Mouse (Mus musculus): ENCODE data around the gene Macrod2. TPM values are rescaled to one million over a fixed set of nuclear protein-coding genes. Genes with fewer than 3 reads are reported as not detected.

Gene Macrod2
- polyA plus RNA-seq, 1 experiment from 2014 or later, result 31.9 TPM

- Histone ChIP-seq H3K4me3 (ENCODE audit: low read depth, low read length) (no peak overlapping the region), H3K9me3 (ENCODE audit: control insufficient read depth, low read length) (no peaks in the 10 kb centered on the region), H3K27me3 (ENCODE audit: control insufficient read depth, insufficient read depth, low read length) (no peaks in the 10 kb centered on the region), H3K9ac (ENCODE audit: low read length) (no peak overlapping the region), H3K27ac (replicated peaks) (no peak overlapping the region), H3K4me2 (replicated peaks; ENCODE audit: low read depth) (no peak overlapping the region), H3K36me3 (ENCODE audit: control insufficient read depth, insufficient read depth, low read length) (no peaks in the 10 kb centered on the region), H3K4me1 (replicated peaks; ENCODE audit: control insufficient read depth, insufficient read depth) (no peaks in the 10 kb centered on the region; the same call in 1 of the 2 replicates)
- ATAC-seq (ENCODE audit: low FRiP score, low TSS enrichment) (peak; percentile 65; the same call in 1 of the 2 replicates), DNase-seq (ENCODE audit: low spot score) (no peak)
- TF ChIP-seq EP300 (optimal IDR thresholded peaks at IDR 0.05) (no peak), CTCF (IDR thresholded peaks at IDR 0.05; ENCODE audit: low read depth) (no peak)
Observed at GRCm38 (mm10) chr2:141266591-141266990, 871.5 kb downstream of the Macrod2 start.

DNA sequence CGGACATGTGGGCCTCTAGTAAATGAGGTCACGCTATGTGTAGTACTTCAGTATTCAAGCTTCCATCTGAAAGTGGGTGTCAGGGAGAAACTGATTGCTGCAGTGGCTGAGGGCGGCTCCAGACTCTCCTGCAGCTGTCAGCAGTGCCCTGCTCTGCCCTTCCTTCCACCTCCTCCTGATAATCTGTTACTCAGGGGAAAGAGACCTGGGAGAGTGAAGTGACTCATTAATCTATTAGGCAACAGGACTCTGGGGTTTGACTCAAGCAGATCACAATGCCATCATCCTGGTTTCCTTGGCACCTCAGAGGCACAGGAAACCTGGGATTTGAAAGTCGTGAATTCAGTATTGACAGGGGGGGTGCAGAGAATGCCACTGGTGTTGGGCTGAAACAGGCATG lies 876.4 kb downstream of the Macrod2 start:
- Histone ChIP-seq H3K4me3 (ENCODE audit: low read depth, low read length) (no peak overlapping the region), H3K9ac (ENCODE audit: low read length) (no peak overlapping the region), H3K4me1 (replicated peaks; ENCODE audit: control insufficient read depth, insufficient read depth) (no peaks in the 10 kb centered on the region; the same call in 1 of the 2 replicates), H3K4me2 (replicated peaks; ENCODE audit: low read depth) (no peak overlapping the region), H3K36me3 (ENCODE audit: control insufficient read depth, insufficient read depth, low read length) (no peaks in the 10 kb centered on the region), H3K27ac (replicated peaks) (no peak overlapping the region), H3K9me3 (ENCODE audit: control insufficient read depth, low read length) (no peaks in the 10 kb centered on the region), H3K27me3 (ENCODE audit: control insufficient read depth, insufficient read depth, low read length) (no peaks in the 10 kb centered on the region)
- TF ChIP-seq CTCF (IDR thresholded peaks at IDR 0.05; ENCODE audit: low read depth), result no peak
- no peak for TF ChIP-seq EP300 (optimal IDR thresholded peaks at IDR 0.05)
- ATAC-seq (ENCODE audit: low FRiP score, low TSS enrichment) (peak; percentile 87), DNase-seq (ENCODE audit: low spot score) (peak; percentile 20)
- 60% methylated on average over 4 of the region's 4 CpGs for WGBS

DNA sequence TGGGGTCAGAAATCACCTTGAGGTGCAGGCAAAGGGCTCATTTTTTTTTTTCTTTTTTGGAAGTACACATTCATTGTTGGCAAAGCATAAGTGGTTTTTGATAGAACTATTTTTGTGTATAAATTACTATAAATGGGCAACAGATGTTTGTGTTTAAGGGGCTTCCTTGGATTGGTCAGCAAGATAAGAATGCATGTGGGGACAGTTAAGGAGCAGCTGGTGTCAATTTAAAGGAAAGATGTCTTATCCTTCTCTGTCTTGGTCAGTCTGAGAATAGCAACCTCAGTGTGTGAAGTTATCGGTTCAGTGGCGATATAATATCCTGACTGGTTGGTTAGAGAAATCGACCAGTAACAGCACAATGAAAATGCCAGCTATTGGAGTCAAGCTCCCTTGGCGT lies 877.9 kb downstream of the Macrod2 start:
- H3K27me3 ChIP-seq (ENCODE audit: control insufficient read depth, insufficient read depth, low read length), result no peaks in the 10 kb centered on the region
- H3K4me3 ChIP-seq (ENCODE audit: low read depth, low read length), result no peak overlapping the region
- H3K27ac ChIP-seq (replicated peaks), result no peak overlapping the region
- H3K4me2 ChIP-seq (replicated peaks; ENCODE audit: low read depth), result no peak overlapping the region
- WGBS, result 87% methylated on average over 4 of the region's 4 CpGs
- H3K9ac ChIP-seq (ENCODE audit: low read length), result no peak overlapping the region
- no peak for ATAC-seq (ENCODE audit: low FRiP score, low TSS enrichment)
- DNase-seq (ENCODE audit: low spot score), result no peak
- H3K36me3 ChIP-seq (ENCODE audit: control insufficient read depth, insufficient read depth, low read length), result no peaks in the 10 kb centered on the region
- no peaks in the 10 kb centered on the region; the same call in 1 of the 2 replicates for H3K4me1 ChIP-seq (replicated peaks; ENCODE audit: control insufficient read depth, insufficient read depth)
- H3K9me3 ChIP-seq (ENCODE audit: control insufficient read depth, low read length), result no peaks in the 10 kb centered on the region
- TF ChIP-seq EP300 (optimal IDR thresholded peaks at IDR 0.05), result no peak
- no peak for TF ChIP-seq CTCF (IDR thresholded peaks at IDR 0.05; ENCODE audit: low read depth)

DNA sequence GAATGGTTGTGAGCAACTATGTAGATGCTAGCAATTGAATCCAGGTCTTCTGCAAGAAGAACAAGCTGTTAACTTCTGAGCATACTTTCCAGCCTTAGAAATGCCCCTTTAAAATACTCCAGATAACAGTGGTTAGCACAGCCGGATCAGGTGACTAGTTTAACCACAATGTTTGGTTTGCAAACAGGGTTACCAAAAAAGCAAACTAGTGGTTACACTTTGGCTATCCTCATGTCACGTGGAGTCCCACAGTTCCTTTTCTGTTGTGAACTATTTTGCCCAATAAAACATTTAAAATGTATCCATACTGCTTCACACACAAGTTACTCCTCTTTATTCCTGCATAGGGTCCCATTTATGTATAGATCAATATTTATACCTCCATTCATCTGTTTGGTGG lies 879.2 kb downstream of the Macrod2 start:
- no peak for DNase-seq (ENCODE audit: low spot score)
- H3K27me3 ChIP-seq (ENCODE audit: control insufficient read depth, insufficient read depth, low read length), result no peaks in the 10 kb centered on the region

GRCm38 (mm10) chr2:141279130-141279698 lies 884.1 kb downstream of the Macrod2 start:
- DNase-seq (ENCODE audit: low spot score) (peak; percentile 42), ATAC-seq (ENCODE audit: low FRiP score, low TSS enrichment) (peak; percentile 57; the same call in 1 of the 2 replicates)
- Histone ChIP-seq H3K36me3 (ENCODE audit: control insufficient read depth, insufficient read depth, low read length) (no peaks in the 10 kb centered on the region), H3K27ac (replicated peaks) (no peak overlapping the region), H3K4me2 (replicated peaks; ENCODE audit: low read depth) (no peak overlapping the region), H3K4me3 (ENCODE audit: low read depth, low read length) (no peak overlapping the region), H3K9me3 (ENCODE audit: control insufficient read depth, low read length) (no peaks in the 10 kb centered on the region), H3K4me1 (replicated peaks; ENCODE audit: control insufficient read depth, insufficient read depth) (no peaks in the 10 kb centered on the region), H3K9ac (ENCODE audit: low read length) (no peak overlapping the region), H3K27me3 (ENCODE audit: control insufficient read depth, insufficient read depth, low read length) (no peaks in the 10 kb centered on the region)
- WGBS, result 20% methylated on average over 5 of the region's 5 CpGs
- no peak for TF ChIP-seq CTCF (IDR thresholded peaks at IDR 0.05; ENCODE audit: low read depth)
- no peak for TF ChIP-seq EP300 (optimal IDR thresholded peaks at IDR 0.05)

More for the DNA sequence above, 879.2 kb downstream of the Macrod2 start:
- no peak overlapping the region for H3K9ac ChIP-seq (ENCODE audit: low read length)
- no peaks in the 10 kb centered on the region for H3K36me3 ChIP-seq (ENCODE audit: control insufficient read depth, insufficient read depth, low read length)
- no peak overlapping the region for H3K27ac ChIP-seq (replicated peaks)
- no peaks in the 10 kb centered on the region; the same call in 1 of the 2 replicates for H3K4me1 ChIP-seq (replicated peaks; ENCODE audit: control insufficient read depth, insufficient read depth)
- TF ChIP-seq EP300 (optimal IDR thresholded peaks at IDR 0.05), result no peak
- no peak for TF ChIP-seq CTCF (IDR thresholded peaks at IDR 0.05; ENCODE audit: low read depth)
- H3K4me3 ChIP-seq (ENCODE audit: low read depth, low read length), result no peak overlapping the region
- ATAC-seq (ENCODE audit: low FRiP score, low TSS enrichment), result no peak
- WGBS, result 60% methylated on average over 2 of the region's 2 CpGs
- no peaks in the 10 kb centered on the region for H3K9me3 ChIP-seq (ENCODE audit: control insufficient read depth, low read length)
- no peak overlapping the region for H3K4me2 ChIP-seq (replicated peaks; ENCODE audit: low read depth)

GRCm38 (mm10) chr2:141280817-141281216 lies 885.7 kb downstream of the Macrod2 start:
- no peaks in the 10 kb centered on the region for H3K36me3 ChIP-seq (ENCODE audit: control insufficient read depth, insufficient read depth, low read length)
- no peaks in the 10 kb centered on the region for H3K9me3 ChIP-seq (ENCODE audit: control insufficient read depth, low read length)
- H3K4me3 ChIP-seq (ENCODE audit: low read depth, low read length), result no peak overlapping the region
- no peak for DNase-seq (ENCODE audit: low spot score)
- no peak overlapping the region for H3K27ac ChIP-seq (replicated peaks)
- H3K4me1 ChIP-seq (replicated peaks; ENCODE audit: control insufficient read depth, insufficient read depth), result no peaks in the 10 kb centered on the region
- H3K27me3 ChIP-seq (ENCODE audit: control insufficient read depth, insufficient read depth, low read length), result no peaks in the 10 kb centered on the region
- TF ChIP-seq CTCF (IDR thresholded peaks at IDR 0.05; ENCODE audit: low read depth) (no peak), EP300 (optimal IDR thresholded peaks at IDR 0.05) (no peak)
- no peak overlapping the region for H3K4me2 ChIP-seq (replicated peaks; ENCODE audit: low read depth)
- H3K9ac ChIP-seq (ENCODE audit: low read length), result no peak overlapping the region
- ATAC-seq (ENCODE audit: low FRiP score, low TSS enrichment), result no peak
- 83% methylated on average over 1 of the region's 1 CpGs for WGBS

Measured in stomach, postnatal 0 days (tissue).